Mouse (Mus musculus) neural tube, embryonic 15.5 days (tissue): Measurements from ENCODE around the gene Bmf. TPM values are rescaled to one million over a fixed set of nuclear protein-coding genes. Genes with fewer than 3 reads are reported as not detected.

Experiments
- ATAC-seq: fragments of 200-750 bp; cut with Nextera tagmentation; 2 replicates; pipeline ENCODE4 v1.8.0; 2017; ENCODE audit warnings: mild to moderate bottlenecking, moderate TSS enrichment, moderate library complexity; ENCODE audit not compliant: low FRiP score
- H3K27ac ChIP-seq: fragments of 300-500 bp; sonication (generic); replicated peaks from 2 replicates; pipeline ENCODE4 v1.5.1; 2015; ENCODE audit warnings: mild to moderate bottlenecking, inconsistent platforms
- H3K27me3 ChIP-seq: fragments of 300-500 bp; sonication (generic); replicated peaks from 2 replicates; pipeline ENCODE4 v1.6.1; 2015; ENCODE audit warnings: inconsistent platforms
- H3K36me3 ChIP-seq: fragments of 300-500 bp; sonication (generic); 2 replicates; pipeline ENCODE4 v1.6.1; 2015; ENCODE audit warnings: inconsistent platforms
- H3K4me1 ChIP-seq: fragments of 300-500 bp; sonication (generic); 2 replicates; pipeline ENCODE4 v1.6.1; 2015; ENCODE audit warnings: inconsistent platforms
- H3K4me2 ChIP-seq: fragments of 300-500 bp; sonication (generic); 2 replicates; pipeline ENCODE4 v1.6.1; 2015; ENCODE audit warnings: inconsistent platforms, mild to moderate bottlenecking, moderate library complexity
- H3K4me3 ChIP-seq: fragments of 300-500 bp; sonication (generic); replicated peaks from 2 replicates; pipeline ENCODE4 v1.5.1; 2015; ENCODE audit warnings: mild to moderate bottlenecking, inconsistent platforms
- H3K9ac ChIP-seq: fragments of 300-500 bp; sonication (generic); replicated peaks from 2 replicates; pipeline ENCODE4 v1.6.1; 2015; ENCODE audit warnings: mild to moderate bottlenecking, inconsistent platforms
- H3K9me3 ChIP-seq: fragments of 300-500 bp; sonication (generic); replicated peaks from 2 replicates; pipeline ENCODE4 v1.6.1; 2016; ENCODE audit warnings: inconsistent platforms
- WGBS: fragments of 180-500 bp; shearing (Covaris S2); methylation state at CpG from one replicate; pipeline ENCODE4 v1.1.7; 2015; ENCODE audit warnings: mixed read lengths; 5-methylcytosine and 5-hydroxymethylcytosine counted together
- polyA plus RNA-seq: library from polyadenylated mRNA; unstranded; fragments of >200 nt; fragmentation: Nextera tagmentation; extraction: Ambion mirVana; gene quantifications from 2 replicates; pipeline ENCODE4 v1.2.1, GENCODE M21; 2015

Gene Bmf
- polyA plus RNA-seq = 2.0 and 3.6 TPM in 2 replicates

- Histone ChIP-seq H3K4me1 (peaks cover 52% of the 10 kb centered on the region), H3K4me3 (peak within 1 kb of the TSS; percentile 88), H3K9me3 (no peaks in the 10 kb centered on the region), H3K27ac (peak within 1 kb of the TSS; percentile 72), H3K36me3 (no peaks in the 10 kb centered on the region), H3K27me3 (peaks cover 4% of the 10 kb centered on the region; the same call in 1 of the 2 replicates), H3K9ac (peak within 1 kb of the TSS; percentile 85), H3K4me2 (peak within 1 kb of the TSS; percentile 94)
- WGBS = under 1% methylated on average over 45 of the region's 45 CpGs
- peak; percentile 92 for ATAC-seq
Measured at GRCm38 (mm10) chr2:118549507-118550473, at the start of gene Bmf. Bmf (minus strand) TSS chr2:118549687.

- no peaks in the 10 kb centered on the region for H3K27me3 ChIP-seq
- H3K4me1 ChIP-seq = peaks cover 12% of the 10 kb centered on the region
- H3K27ac ChIP-seq = no peak overlapping the region
- H3K9me3 ChIP-seq = no peaks in the 10 kb centered on the region
- peak overlapping the region; percentile 88 for H3K4me2 ChIP-seq
- H3K9ac ChIP-seq = no peak overlapping the region
- 42% methylated on average over 5 of the region's 5 CpGs for WGBS
- H3K36me3 ChIP-seq = no peaks in the 10 kb centered on the region
- H3K4me3 ChIP-seq = peak overlapping the region; percentile 58
- ATAC-seq = no peak
Measured at GRCm38 (mm10) chr2:118599087-118599486, 49.6 kb upstream of the Bmf start.

DNA sequence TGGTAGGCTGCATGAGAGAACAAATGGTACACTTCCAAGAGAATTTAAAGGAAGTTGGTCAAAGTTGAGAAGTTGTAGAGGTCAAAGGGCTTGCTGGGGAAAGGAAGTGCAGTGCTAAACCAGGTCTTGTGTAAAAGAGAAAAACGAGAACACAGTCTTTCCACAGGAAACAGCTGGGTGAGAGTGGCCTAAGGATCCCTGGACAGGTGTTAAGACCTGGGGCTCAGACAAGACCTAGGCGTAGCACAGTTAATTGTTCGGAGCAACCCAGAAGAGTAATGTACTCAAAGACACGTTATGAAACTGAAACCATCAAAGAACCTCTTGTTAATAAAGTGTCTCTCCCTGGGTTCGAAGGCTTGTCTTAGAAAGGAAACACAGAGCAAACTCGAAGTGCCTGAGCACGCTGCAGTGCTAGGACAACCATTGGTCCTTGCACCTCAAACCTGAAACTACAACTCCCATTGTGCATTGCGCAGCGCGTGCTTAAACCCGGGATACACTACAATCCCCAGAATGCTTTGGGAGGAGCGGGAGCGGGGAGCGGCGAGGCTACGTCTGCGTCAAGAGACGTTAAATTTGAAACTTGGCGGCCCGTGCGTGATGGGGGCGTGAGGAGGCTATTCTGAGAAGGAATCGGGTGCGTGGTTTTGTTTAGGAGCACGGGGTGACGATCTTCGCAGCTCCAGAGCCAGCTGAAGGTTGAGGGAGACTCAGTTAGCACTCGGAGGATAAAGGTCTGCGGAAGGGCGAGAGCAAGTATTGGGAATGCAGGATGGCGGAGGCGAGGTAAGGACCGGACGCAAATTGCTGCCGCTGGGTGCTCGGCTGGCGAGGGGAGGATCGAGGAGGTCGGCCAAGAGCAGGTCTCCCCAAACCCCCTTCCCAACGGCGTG, 48.4 kb upstream of the Bmf start, which contains the start of gene Bub1b:
Gene Bub1b (plus strand): TSS at position 539 of the 896 bp plus-strand sequence.
- WGBS = 6% methylated on average over 41 of the region's 41 CpGs
- H3K27ac ChIP-seq = no peak within 1 kb of the TSS

DNA sequence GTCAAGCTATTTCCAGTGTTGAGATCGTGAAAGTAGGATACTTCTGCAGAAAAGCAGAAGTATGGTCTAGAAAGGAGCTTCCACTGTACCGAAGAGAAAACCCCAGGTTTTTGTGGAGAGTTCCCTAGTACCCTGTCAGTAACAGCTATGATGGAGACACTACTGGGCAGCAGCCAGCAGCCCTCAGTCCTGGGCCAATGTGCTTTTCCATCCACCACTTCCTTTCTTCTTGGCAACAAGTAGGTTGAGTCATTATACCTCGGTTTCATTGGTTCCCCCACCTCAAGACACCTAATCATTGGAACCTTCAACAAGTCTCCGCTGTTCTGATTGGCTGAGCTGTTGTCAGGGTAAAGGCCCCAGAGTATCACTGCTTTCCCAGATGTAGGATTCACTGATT, 41.6 kb upstream of the Bmf start:
- ATAC-seq = no peak

More for the DNA sequence above, 48.4 kb upstream of the Bmf start, which contains the start of gene Bub1b:
- Histone ChIP-seq H3K36me3 (no peaks in the 10 kb centered on the region), H3K27me3 (no peaks in the 10 kb centered on the region), H3K4me1 (peaks cover 12% of the 10 kb centered on the region), H3K4me3 (peak within 1 kb of the TSS; percentile 58), H3K9ac (peak within 1 kb of the TSS; percentile 57), H3K9me3 (no peaks in the 10 kb centered on the region), H3K4me2 (peak within 1 kb of the TSS; percentile 88)
- peak; percentile 98 for ATAC-seq

GRCm38 (mm10) chr2:118587686-118588085, 38.2 kb upstream of the Bmf start:
- no peaks in the 10 kb centered on the region for H3K36me3 ChIP-seq
- no peak for ATAC-seq

More for the DNA sequence above, 41.6 kb upstream of the Bmf start:
- Histone ChIP-seq H3K4me3 (no peak overlapping the region), H3K9ac (no peak overlapping the region), H3K9me3 (no peaks in the 10 kb centered on the region), H3K4me2 (no peak overlapping the region), H3K27ac (no peak overlapping the region), H3K27me3 (no peaks in the 10 kb centered on the region), H3K4me1 (no peaks in the 10 kb centered on the region), H3K36me3 (no peaks in the 10 kb centered on the region)
- WGBS = 91% methylated on average over 4 of the region's 4 CpGs

GRCm38 (mm10) chr2:118586013-118586412, 36.5 kb upstream of the Bmf start:
- 70% methylated on average over 5 of the region's 5 CpGs for WGBS
- no peaks in the 10 kb centered on the region for H3K4me1 ChIP-seq
- ATAC-seq = no peak
- no peaks in the 10 kb centered on the region for H3K27me3 ChIP-seq
- H3K4me3 ChIP-seq = no peak overlapping the region
- no peak overlapping the region for H3K9ac ChIP-seq
- H3K9me3 ChIP-seq = no peaks in the 10 kb centered on the region
- no peak overlapping the region for H3K27ac ChIP-seq
- no peaks in the 10 kb centered on the region for H3K36me3 ChIP-seq
- no peak overlapping the region for H3K4me2 ChIP-seq

More at GRCm38 (mm10) chr2:118587686-118588085, 38.2 kb upstream of the Bmf start:
- no peaks in the 10 kb centered on the region for H3K27me3 ChIP-seq
- no peak overlapping the region for H3K9ac ChIP-seq
- WGBS = 66% methylated on average over 3 of the region's 3 CpGs
- H3K9me3 ChIP-seq = no peaks in the 10 kb centered on the region
- H3K4me2 ChIP-seq = no peak overlapping the region
- no peak overlapping the region for H3K27ac ChIP-seq
- no peaks in the 10 kb centered on the region for H3K4me1 ChIP-seq
- H3K4me3 ChIP-seq = no peak overlapping the region

DNA sequence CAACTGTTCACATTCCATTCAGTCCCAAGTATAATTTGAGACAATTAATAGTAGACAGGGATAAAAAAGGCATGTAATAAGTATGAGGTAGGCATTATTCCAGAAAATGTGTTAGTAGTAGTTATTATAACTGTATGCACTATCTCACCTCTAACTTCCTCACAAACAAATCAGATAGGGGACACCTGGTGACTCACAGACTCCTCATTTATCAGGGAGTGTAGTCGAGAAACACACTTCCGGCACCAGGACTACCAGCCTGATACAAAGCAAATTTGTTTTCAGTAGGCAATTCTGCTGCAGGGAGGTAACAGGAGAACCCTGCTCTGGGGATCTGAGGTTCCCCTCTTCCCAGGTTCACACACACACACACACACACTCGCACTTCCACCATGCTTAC, 23.6 kb upstream of the Bmf start:
- no peak overlapping the region for H3K9ac ChIP-seq
- no peaks in the 10 kb centered on the region for H3K27me3 ChIP-seq
- H3K4me2 ChIP-seq = no peak overlapping the region
- H3K27ac ChIP-seq = no peak overlapping the region
- H3K9me3 ChIP-seq = no peaks in the 10 kb centered on the region
- no peaks in the 10 kb centered on the region for H3K4me1 ChIP-seq
- no peak overlapping the region for H3K4me3 ChIP-seq
- no peaks in the 10 kb centered on the region for H3K36me3 ChIP-seq
- WGBS = 90% methylated on average over 3 of the region's 3 CpGs
- ATAC-seq = no peak

GRCm38 (mm10) chr2:118572183-118572836, 22.8 kb upstream of the Bmf start:
- Histone ChIP-seq H3K36me3 (no peaks in the 10 kb centered on the region), H3K27me3 (no peaks in the 10 kb centered on the region), H3K4me1 (no peaks in the 10 kb centered on the region), H3K9me3 (no peaks in the 10 kb centered on the region), H3K4me3 (no peak overlapping the region), H3K9ac (no peak overlapping the region), H3K4me2 (no peak overlapping the region), H3K27ac (no peak overlapping the region)
- ATAC-seq = no peak
- WGBS = 68% methylated on average over 9 of the region's 9 CpGs

- 91% methylated on average over 2 of the region's 2 CpGs for WGBS
Measured at GRCm38 (mm10) chr2:118570939-118571338, 21.5 kb upstream of the Bmf start.

DNA sequence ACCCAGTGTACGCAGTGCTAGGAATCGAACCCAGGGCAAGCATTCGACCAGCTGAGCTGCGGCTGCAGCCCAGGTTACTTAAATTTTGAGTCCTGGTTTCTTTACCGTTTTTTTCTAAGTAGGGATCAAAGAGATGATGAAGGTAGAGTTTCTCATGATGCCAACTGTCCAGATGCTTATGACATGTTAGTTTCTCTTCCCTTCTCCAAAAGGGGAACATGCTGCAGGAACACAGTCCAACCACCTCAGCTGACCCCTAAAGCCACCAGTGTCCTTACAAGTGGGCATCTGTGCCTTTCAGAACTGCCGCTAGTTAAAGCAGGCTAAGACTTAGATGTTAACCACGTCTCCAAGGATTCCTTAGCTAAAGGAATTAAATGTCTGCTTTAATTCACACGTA, 17.7 kb upstream of the Bmf start:
- no peak for ATAC-seq
- no peaks in the 10 kb centered on the region for H3K4me1 ChIP-seq
- no peaks in the 10 kb centered on the region for H3K9me3 ChIP-seq
- no peaks in the 10 kb centered on the region for H3K27me3 ChIP-seq
- 88% methylated on average over 8 of the region's 8 CpGs for WGBS
- no peaks in the 10 kb centered on the region for H3K36me3 ChIP-seq
- H3K9ac ChIP-seq = no peak overlapping the region
- no peak overlapping the region for H3K4me2 ChIP-seq
- no peak overlapping the region for H3K27ac ChIP-seq
- H3K4me3 ChIP-seq = no peak overlapping the region

More at GRCm38 (mm10) chr2:118570939-118571338, 21.5 kb upstream of the Bmf start:
- Histone ChIP-seq H3K4me1 (no peaks in the 10 kb centered on the region), H3K36me3 (no peaks in the 10 kb centered on the region), H3K9me3 (no peaks in the 10 kb centered on the region), H3K4me3 (no peak overlapping the region), H3K9ac (no peak overlapping the region), H3K27ac (no peak overlapping the region), H3K27me3 (no peaks in the 10 kb centered on the region), H3K4me2 (no peak overlapping the region)
- ATAC-seq = no peak

- WGBS = 93% methylated on average over 3 of the region's 3 CpGs
- Histone ChIP-seq H3K4me1 (no peaks in the 10 kb centered on the region), H3K36me3 (no peaks in the 10 kb centered on the region), H3K27ac (no peak overlapping the region), H3K9me3 (no peaks in the 10 kb centered on the region), H3K4me3 (no peak overlapping the region), H3K9ac (no peak overlapping the region), H3K4me2 (no peak overlapping the region), H3K27me3 (no peaks in the 10 kb centered on the region)
- ATAC-seq = no peak
Measured at GRCm38 (mm10) chr2:118562431-118562830, 12.9 kb upstream of the Bmf start.
